Mouse (Mus musculus): ENCODE results near the gene Blcap.

DNA sequence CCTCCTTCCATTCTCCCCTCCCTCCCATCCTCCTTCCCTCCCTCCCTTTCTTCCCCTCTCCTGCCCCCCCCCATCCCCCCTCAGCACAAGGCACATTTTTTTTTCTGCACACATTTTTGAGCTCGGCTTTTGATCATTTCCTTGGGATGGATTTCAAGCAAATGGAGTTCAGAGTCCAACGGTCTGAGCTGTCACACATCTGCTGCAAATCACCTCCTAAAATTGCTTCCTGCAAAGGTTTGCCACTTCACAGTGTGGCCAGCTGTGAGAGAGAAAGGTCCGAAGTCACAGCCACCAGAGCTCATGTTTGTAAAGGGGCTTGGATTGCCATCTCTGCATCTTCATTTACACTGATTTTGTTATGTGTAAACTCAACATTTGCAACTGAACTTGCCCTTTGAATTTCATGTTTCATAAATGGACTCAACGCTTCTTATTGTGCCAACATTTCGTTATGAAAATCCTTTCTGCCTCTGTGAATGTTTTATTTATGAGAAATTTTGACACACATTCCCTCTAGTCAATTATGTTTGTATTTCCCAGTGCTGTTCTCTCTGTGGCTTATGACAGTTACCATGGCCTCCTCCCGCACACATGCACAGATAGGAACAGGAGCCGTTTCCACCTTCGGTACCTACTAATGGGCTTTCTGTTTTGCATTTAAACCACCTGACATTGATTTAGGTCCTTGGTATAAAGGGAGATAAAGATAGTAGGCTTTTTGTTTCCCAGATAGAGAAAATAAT lies 39.2 kb downstream of the Blcap start:
- TF ChIP-seq POLR2A (IDR thresholded peaks at IDR 0.05; ENCODE audit: low read depth, low read length) (no peak), CTCF (IDR thresholded peaks at IDR 0.05; ENCODE audit: extremely low read depth, insufficient read length, insufficient replicate concordance, low read depth, low read length) (no peak)

Measured in small intestine, adult 2 months (tissue).